Mouse (Mus musculus): Measurements from ENCODE around the gene Nck2. TPM values are rescaled to one million over a fixed set of nuclear protein-coding genes. Genes with fewer than 3 reads are reported as not detected.
"Not testable (repeated sequence)": the region's sequence is repeated elsewhere in the genome, so short reads cannot be mapped to it uniquely, and the experiment has no call there.

The Nck2 gene
- polyA plus RNA-seq, 1 experiment from 2014 or later = 35.9 TPM

DNA sequence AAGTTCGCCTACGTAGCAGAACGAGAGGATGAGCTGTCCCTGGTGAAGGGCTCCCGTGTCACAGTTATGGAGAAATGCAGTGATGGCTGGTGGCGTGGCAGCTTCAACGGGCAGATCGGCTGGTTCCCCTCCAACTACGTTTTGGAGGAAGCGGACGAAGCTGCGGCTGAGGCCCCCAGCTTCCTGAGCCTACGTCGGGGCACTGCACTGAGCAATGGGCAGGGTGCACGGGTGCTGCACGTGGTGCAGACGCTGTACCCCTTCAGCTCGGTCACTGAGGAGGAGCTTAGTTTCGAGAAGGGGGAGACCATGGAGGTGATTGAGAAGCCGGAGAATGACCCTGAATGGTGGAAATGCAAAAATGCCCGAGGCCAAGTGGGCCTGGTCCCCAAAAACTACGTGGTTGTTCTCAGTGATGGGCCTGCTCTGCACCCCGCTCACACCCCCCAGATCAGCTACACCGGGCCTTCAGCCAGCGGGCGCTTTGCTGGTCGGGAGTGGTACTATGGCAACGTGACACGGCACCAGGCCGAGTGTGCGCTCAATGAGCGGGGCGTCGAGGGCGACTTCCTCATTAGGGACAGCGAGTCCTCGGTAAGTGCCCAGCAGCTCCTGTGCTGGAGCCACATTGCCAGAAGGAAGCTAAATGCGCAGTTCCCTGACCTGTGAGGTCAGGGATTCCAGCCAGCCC lies 109.8 kb downstream of the Nck2 start:
- Histone ChIP-seq H3K36me3 (peaks cover 10% of the 10 kb centered on the region), H3K4me1 (peaks cover 19% of the 10 kb centered on the region)
- not testable (repeated sequence) for H3K4me2 ChIP-seq; H3K9me3 ChIP-seq; H3K27ac ChIP-seq; H3K9ac ChIP-seq; H3K27me3 ChIP-seq; ATAC-seq (ENCODE audit: insufficient number of reproducible peaks, low FRiP score, low TSS enrichment, low read depth); H3K4me3 ChIP-seq
- 92% methylated on average over 37 of the region's 37 CpGs for WGBS

DNA sequence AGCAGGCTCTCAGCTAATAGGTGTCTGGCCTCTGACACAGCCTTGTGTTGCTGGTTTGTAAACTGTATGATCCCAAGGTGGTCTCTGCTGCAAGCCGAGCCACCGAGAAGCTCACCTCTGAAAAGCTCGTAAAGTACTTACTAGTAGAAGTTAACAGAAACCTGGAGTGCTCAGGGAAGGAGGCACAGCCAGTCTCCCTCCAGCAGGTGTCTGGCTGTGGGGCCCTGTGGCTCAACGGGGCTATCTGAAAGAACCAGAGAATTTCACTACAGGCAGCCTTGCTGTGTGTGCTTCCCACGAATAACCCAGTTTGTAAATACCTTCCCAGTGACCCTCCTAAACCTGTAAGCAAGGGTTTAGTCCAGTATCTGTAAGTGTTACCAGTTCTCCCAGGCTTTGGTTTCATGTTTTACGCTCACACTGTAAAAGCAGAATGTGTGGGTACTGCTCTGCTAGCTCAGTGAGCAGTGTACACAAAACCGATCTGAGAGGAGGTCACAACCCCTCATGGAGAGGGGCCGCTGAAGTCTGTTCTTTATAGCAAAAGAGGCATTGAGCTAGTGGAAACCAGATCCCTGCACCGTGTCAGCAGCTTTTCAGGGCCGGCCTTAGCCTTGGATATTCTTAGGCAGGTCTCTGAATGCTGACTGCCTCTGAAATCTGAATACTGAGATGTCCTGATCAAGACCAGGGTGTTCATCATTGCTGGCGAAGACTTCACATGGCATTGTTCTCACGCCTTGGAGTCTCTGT lies 111.0 kb downstream of the Nck2 start:
- Histone ChIP-seq H3K9ac (no peak overlapping the region), H3K4me1 (peaks cover 19% of the 10 kb centered on the region), H3K9me3 (no peaks in the 10 kb centered on the region), H3K27ac (no peak overlapping the region), H3K4me3 (no peak overlapping the region), H3K4me2 (no peak overlapping the region), H3K27me3 (no peaks in the 10 kb centered on the region), H3K36me3 (peaks cover 10% of the 10 kb centered on the region)
- no peak for ATAC-seq (ENCODE audit: insufficient number of reproducible peaks, low FRiP score, low TSS enrichment, low read depth)
- 45% methylated on average over 12 of the region's 12 CpGs for whole genome bisulfite sequencing

DNA sequence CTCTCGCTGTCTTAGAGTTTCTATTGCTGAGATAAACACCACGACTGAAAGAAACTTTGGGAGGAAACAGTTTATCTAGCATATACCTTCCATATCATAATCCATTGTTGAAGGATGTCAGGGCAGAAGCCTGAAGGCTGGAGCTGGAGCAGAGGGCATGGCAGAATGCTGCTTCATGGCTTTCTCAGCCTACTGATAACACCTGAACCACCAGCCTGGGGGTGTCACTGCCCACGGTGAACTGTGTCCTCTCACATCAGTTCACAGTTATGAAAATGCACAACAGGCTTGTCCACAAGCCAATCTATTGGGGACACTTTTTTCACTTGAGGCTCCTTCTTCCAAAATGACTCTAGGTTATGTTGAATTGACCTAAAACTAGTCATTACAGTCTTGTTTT lies 114.0 kb downstream of the Nck2 start:
- Histone ChIP-seq H3K4me1 (peaks cover 25% of the 10 kb centered on the region), H3K27ac (no peak overlapping the region), H3K9me3 (no peaks in the 10 kb centered on the region), H3K4me2 (no peak overlapping the region), H3K27me3 (no peaks in the 10 kb centered on the region), H3K4me3 (no peak overlapping the region), H3K9ac (no peak overlapping the region), H3K36me3 (peaks cover 10% of the 10 kb centered on the region)
- ATAC-seq (ENCODE audit: insufficient number of reproducible peaks, low FRiP score, low TSS enrichment, low read depth) = no peak
- 89% methylated on average over 3 of the region's 3 CpGs for WGBS

DNA sequence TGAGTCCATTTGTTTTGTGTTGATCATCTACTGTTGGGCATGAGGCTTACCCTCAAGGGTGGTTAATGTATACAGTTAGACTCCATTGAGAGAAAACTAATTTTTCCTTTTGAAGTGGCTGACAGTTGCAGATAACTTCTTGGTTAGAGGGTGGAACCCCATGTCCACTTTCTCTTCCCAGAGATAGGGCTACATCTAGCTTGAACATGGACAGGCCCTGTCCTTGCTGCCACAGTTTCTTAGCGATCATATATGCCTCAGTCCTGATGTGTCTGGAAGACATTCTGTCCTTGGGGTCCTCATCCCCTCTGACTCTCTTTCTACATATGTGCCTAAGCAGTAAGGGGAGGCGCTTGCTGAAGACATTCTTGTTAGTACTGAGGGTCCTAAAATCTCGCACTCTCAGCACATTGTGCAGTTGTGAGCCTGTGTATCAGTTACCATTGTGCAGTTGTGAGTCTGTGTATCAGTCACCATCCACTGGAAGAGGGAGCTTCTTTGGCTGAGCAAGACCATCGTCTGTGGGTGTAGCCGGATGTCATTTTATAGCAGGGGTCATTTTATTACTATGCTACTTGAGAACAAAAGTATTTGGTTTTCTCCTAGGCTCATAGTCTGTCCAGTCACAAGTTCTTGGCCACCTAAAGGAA lies 114.8 kb downstream of the Nck2 start:
- H3K27me3 ChIP-seq = no peaks in the 10 kb centered on the region
- ATAC-seq (ENCODE audit: insufficient number of reproducible peaks, low FRiP score, low TSS enrichment, low read depth) = no peak
- WGBS = 89% methylated on average over 5 of the region's 5 CpGs
- H3K36me3 ChIP-seq = peaks cover 4% of the 10 kb centered on the region
- no peak overlapping the region for H3K4me3 ChIP-seq
- no peak overlapping the region for H3K9ac ChIP-seq
- peaks cover 25% of the 10 kb centered on the region for H3K4me1 ChIP-seq
- H3K4me2 ChIP-seq = no peak overlapping the region
- no peaks in the 10 kb centered on the region for H3K9me3 ChIP-seq
- H3K27ac ChIP-seq = no peak overlapping the region

DNA sequence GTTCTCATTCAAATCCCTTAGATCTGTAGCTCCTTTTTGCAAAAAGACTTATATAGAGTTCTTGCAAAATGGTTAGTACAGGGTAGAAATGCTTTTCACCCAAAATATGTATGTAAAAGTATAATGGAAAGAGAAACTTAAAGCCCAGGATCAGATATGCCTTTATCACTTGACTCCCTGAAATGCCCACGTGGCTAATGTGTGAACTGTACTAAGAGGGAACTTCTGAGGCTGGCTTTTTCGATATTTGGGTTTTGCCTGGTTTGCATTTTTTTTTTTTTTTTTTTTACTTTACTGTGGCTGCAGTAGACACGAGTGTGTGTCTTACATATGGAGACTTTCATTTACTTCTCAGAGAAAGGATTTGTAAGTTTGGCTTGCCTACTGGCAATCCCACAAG lies 116.7 kb downstream of the Nck2 start:
- H3K4me2 ChIP-seq = no peak overlapping the region
- no peaks in the 10 kb centered on the region for H3K36me3 ChIP-seq
- no peak overlapping the region for H3K4me3 ChIP-seq
- H3K27me3 ChIP-seq = no peaks in the 10 kb centered on the region
- H3K9me3 ChIP-seq = no peaks in the 10 kb centered on the region
- no peak for ATAC-seq (ENCODE audit: insufficient number of reproducible peaks, low FRiP score, low TSS enrichment, low read depth)
- 69% methylated on average over 3 of the region's 3 CpGs for WGBS
- H3K4me1 ChIP-seq = peaks cover 11% of the 10 kb centered on the region; the same call in 1 of the 2 replicates
- no peak overlapping the region for H3K9ac ChIP-seq
- H3K27ac ChIP-seq = no peak overlapping the region

DNA sequence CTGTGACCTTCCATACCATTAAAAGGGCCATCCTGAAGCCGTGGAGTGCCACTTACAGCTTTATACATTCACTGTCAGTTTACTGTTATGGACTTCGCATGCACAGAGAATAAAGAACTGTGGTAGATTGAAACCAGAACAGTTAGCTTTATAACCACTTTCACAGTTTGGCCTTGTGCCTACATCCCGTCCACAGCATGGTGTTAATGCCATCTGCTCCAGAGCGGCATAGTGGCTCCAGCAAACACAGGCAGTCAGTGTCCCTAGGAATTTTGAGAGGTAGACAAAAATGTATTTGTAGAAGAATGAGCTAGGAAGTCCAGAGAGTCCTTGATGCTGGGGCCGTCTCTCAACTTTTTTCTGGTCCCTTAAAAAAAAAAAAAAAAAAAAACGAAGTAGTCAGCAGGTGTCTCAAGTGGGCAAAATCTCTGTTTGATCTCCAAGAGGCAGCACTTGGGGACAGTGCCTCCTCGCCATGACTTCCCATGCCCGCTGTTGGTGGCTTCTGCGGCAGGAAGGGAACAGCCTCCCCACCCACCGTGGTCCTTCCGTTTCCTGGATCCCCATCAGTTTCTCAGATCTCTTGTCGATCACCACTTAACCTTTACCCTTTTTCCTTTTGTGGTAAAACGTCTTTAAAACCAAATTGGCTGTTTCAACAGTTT lies 117.8 kb downstream of the Nck2 start:
- Histone ChIP-seq H3K36me3 (no peaks in the 10 kb centered on the region), H3K4me3 (no peak overlapping the region), H3K27me3 (no peaks in the 10 kb centered on the region), H3K9me3 (no peaks in the 10 kb centered on the region), H3K4me1 (peaks cover 10% of the 10 kb centered on the region), H3K9ac (no peak overlapping the region), H3K27ac (no peak overlapping the region), H3K4me2 (no peak overlapping the region)
- no peak for ATAC-seq (ENCODE audit: insufficient number of reproducible peaks, low FRiP score, low TSS enrichment, low read depth)
- 67% methylated on average over 13 of the region's 13 CpGs for WGBS

DNA sequence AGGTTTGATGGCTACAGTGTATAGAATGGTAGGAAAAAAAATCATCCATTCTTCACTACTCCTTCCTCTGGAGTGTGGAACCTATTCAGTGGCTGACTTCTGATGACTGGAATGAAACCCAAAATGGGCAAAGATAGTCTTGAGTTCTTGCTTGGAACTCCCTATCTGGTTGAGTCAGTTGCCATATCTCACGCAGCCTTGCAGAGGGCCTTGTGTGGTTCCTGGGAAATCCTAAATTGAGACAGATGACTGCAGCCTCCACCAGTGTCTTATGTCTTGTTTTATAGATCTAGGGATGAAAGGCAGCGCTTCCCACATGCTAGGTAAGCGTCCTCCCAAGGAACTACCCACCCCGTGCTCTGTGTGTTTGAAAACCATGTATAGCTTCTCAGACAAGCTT lies 120.9 kb downstream of the Nck2 start:
- Histone ChIP-seq H3K4me1 (peaks cover 11% of the 10 kb centered on the region), H3K9me3 (no peaks in the 10 kb centered on the region), H3K36me3 (peaks cover 7% of the 10 kb centered on the region), H3K9ac (no peak overlapping the region), H3K4me2 (no peak overlapping the region), H3K27ac (no peak overlapping the region), H3K27me3 (no peaks in the 10 kb centered on the region), H3K4me3 (no peak overlapping the region)
- no peak for ATAC-seq (ENCODE audit: insufficient number of reproducible peaks, low FRiP score, low TSS enrichment, low read depth)
- WGBS = 93% methylated on average over 4 of the region's 4 CpGs

DNA sequence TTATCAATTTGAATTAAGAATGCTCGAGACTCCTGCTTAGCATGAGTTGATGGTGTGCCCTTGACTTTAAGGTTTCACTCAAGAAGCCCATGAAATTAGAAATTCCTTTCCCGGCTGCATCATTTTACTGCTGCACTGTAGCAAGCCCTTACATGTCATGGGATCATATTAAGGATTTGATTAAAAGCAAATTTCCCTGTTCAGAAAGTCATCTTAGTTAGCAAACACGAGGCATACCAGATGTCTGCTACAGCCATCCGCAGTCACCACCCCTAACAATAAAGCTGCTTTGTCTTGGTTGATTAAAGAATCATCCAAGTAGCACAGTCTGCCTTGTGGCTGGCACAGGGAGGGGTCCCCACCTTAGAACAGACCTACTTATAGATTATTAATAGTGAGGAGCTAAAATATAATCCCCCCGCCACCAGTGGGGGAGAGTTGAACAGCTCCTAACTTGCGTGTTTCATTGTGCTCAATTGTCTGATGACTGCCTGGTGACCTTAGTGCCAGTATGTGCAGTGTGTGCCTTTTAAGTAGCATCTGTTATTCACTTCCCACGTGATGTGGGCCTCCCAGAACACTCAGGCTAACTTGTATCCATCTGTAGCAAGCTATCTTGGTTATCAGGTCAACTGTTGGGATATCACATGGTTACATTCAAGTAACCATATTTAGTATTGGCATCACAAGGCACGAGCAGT lies 122.4 kb downstream of the Nck2 start:
- 64% methylated on average over 8 of the region's 8 CpGs for WGBS
- Histone ChIP-seq H3K27ac (no peak overlapping the region), H3K4me1 (peaks cover 11% of the 10 kb centered on the region)

DNA sequence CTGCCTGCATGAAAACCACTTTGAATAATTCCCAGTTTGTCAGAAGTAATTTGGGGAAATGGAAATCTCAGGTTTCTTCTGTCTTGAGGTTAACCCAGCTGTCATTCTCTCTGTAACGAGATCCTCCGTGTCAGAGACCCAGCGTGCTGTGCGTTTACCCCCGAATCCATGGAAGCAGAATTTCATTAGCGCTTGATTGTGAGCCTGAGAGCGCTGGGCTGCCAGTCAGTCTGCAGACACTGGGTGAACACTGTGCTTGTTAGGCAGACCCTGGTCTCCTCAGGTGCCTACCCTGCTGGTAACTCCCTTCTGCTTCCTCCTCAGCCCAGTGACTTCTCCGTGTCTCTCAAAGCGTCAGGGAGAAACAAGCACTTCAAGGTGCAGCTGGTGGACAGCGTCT lies 124.4 kb downstream of the Nck2 start:
- peaks cover 6% of the 10 kb centered on the region for H3K4me1 ChIP-seq
- H3K4me2 ChIP-seq = no peak overlapping the region
- no peaks in the 10 kb centered on the region for H3K27me3 ChIP-seq
- H3K4me3 ChIP-seq = no peak overlapping the region
- no peaks in the 10 kb centered on the region for H3K9me3 ChIP-seq
- no peak overlapping the region for H3K9ac ChIP-seq
- H3K36me3 ChIP-seq = peaks cover 18% of the 10 kb centered on the region
- no peak for ATAC-seq (ENCODE audit: insufficient number of reproducible peaks, low FRiP score, low TSS enrichment, low read depth)
- no peak overlapping the region for H3K27ac ChIP-seq
- 77% methylated on average over 10 of the region's 10 CpGs for WGBS

More for the DNA sequence above, 122.4 kb downstream of the Nck2 start:
- Histone ChIP-seq H3K9me3 (no peaks in the 10 kb centered on the region), H3K36me3 (peaks cover 18% of the 10 kb centered on the region), H3K4me2 (no peak overlapping the region), H3K9ac (no peak overlapping the region), H3K27me3 (no peaks in the 10 kb centered on the region), H3K4me3 (no peak overlapping the region)
- no peak for ATAC-seq (ENCODE audit: insufficient number of reproducible peaks, low FRiP score, low TSS enrichment, low read depth)

DNA sequence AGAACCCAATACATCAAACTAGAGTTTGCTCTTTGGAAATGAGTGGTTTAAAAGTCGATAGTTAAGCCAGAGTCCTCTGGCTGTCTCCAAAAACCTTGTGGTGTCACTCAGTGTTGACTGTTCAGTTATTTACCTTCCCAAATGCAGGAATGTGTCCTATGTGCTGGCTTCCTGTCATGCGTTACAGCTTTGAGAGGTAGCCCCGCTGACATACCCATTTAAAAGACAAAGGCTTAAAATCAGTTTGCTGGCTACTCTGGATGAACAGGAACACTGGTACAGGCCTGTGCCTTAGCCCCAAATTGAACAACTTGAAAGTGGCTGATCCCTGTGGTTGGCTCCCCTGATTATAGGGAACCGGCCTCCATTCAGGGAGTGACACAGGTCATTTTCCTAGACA lies 126.7 kb downstream of the Nck2 start:
- H3K9ac ChIP-seq = no peak overlapping the region
- H3K27ac ChIP-seq = no peak overlapping the region
- no peak for ATAC-seq (ENCODE audit: insufficient number of reproducible peaks, low FRiP score, low TSS enrichment, low read depth)
- WGBS = 94% methylated on average over 4 of the region's 4 CpGs
- H3K4me2 ChIP-seq = no peak overlapping the region
- H3K4me3 ChIP-seq = no peak overlapping the region
- peaks cover 18% of the 10 kb centered on the region for H3K36me3 ChIP-seq
- no peaks in the 10 kb centered on the region for H3K9me3 ChIP-seq
- peaks cover 9% of the 10 kb centered on the region for H3K4me1 ChIP-seq
- no peaks in the 10 kb centered on the region for H3K27me3 ChIP-seq

DNA sequence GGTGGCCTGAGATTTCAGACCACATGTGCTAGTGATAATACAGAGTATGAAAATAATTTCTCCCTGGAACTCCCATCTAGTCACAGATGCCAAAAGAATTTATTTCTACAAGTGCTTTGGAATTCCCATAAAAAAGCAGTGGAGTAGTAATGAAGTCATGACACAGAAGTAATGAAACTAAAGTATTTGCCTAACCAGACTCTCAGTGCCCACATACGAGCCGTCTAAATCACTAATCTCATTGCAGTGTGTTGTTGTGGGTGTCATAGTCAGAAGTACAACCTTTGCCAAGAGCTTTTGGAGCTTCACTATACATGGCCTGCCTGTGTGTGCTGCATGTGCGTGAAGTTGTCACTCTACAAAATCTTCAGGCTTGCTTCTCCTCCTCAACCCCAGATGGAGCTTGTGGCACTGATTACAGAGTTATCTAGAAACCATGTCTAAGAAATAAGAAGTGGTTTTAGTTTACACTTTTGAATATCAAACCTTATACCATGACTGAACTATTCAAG lies 130.5 kb downstream of the Nck2 start:
- ATAC-seq (ENCODE audit: insufficient number of reproducible peaks, low FRiP score, low TSS enrichment, low read depth) = peak; percentile 58; the same call in 1 of the 2 replicates
- H3K9me3 ChIP-seq = no peaks in the 10 kb centered on the region
- H3K9ac ChIP-seq = no peak overlapping the region
- no peak overlapping the region for H3K4me3 ChIP-seq
- H3K36me3 ChIP-seq = peaks cover 11% of the 10 kb centered on the region; the same call in 1 of the 2 replicates
- no peak overlapping the region for H3K4me2 ChIP-seq
- H3K4me1 ChIP-seq = peaks cover 3% of the 10 kb centered on the region; the same call in 1 of the 2 replicates
- no peaks in the 10 kb centered on the region for H3K27me3 ChIP-seq
- 23% methylated on average over 3 of the region's 3 CpGs for WGBS
- no peak overlapping the region for H3K27ac ChIP-seq

Data from limb, embryonic 15.5 days (tissue).